Mouse (Mus musculus) lung, embryonic 15.5 days (tissue): ENCODE measurements around the gene Gm17606. TPM values are rescaled to one million over a fixed set of nuclear protein-coding genes. Genes with fewer than 3 reads are reported as not detected.

Experiments used
- ATAC-seq: fragments of 200-750 bp; cut with Nextera tagmentation; 2 replicates; pipeline ENCODE4 v1.8.0; 2017; ENCODE audit warnings: moderate number of reproducible peaks, borderline replicate concordance; ENCODE audit not compliant: low FRiP score, low TSS enrichment; ENCODE audit errors: extremely low read depth
- H3K27ac ChIP-seq: fragments of 300-500 bp; sonication (generic); 2 replicates; pipeline ENCODE4 v1.5.1; 2015; ENCODE audit warnings: moderate library complexity, mild to moderate bottlenecking, inconsistent platforms
- H3K27me3 ChIP-seq: fragments of 300-500 bp; sonication (generic); 2 replicates; pipeline ENCODE4 v1.6.1; 2015; ENCODE audit warnings: inconsistent platforms
- H3K36me3 ChIP-seq: fragments of 300-500 bp; sonication (generic); 2 replicates; pipeline ENCODE4 v1.6.1; 2015; ENCODE audit warnings: inconsistent platforms
- H3K4me1 ChIP-seq: fragments of 300-500 bp; sonication (generic); 2 replicates; pipeline ENCODE4 v1.6.1; 2015; ENCODE audit warnings: inconsistent platforms
- H3K4me2 ChIP-seq: fragments of 300-500 bp; sonication (generic); 2 replicates; pipeline ENCODE4 v1.6.1; 2015; ENCODE audit warnings: inconsistent platforms, mild to moderate bottlenecking, moderate library complexity
- H3K4me3 ChIP-seq: fragments of 300-500 bp; sonication (generic); 2 replicates; pipeline ENCODE4 v1.5.1; 2015; ENCODE audit warnings: mild to moderate bottlenecking, inconsistent platforms
- H3K9ac ChIP-seq: fragments of 300-500 bp; sonication (generic); 2 replicates; pipeline ENCODE4 v1.6.1; 2015; ENCODE audit warnings: inconsistent platforms
- H3K9me3 ChIP-seq: fragments of 300-500 bp; sonication (generic); 2 replicates; pipeline ENCODE4 v1.6.1; 2016; ENCODE audit warnings: inconsistent platforms
- WGBS: fragments of 180-500 bp; shearing (Covaris S2); methylation state at CpG from one replicate; pipeline ENCODE4 v1.1.7; 2015; 5-methylcytosine and 5-hydroxymethylcytosine counted together
- polyA plus RNA-seq: library from polyadenylated mRNA; unstranded; fragments of >200 nt; fragmentation: Nextera tagmentation; extraction: Ambion mirVana; gene quantifications from 2 replicates; pipeline ENCODE4 v1.2.1, GENCODE M21; 2015

The Gm17606 gene
- polyA plus RNA-seq = not detected in 2 replicates

GRCm38 (mm10) chr14:54640946-54641304 is at the start of gene Gm17606:
Gene Gm17606, plus strand, starts transcription at chr14:54640952.
- H3K27ac ChIP-seq = peak within 1 kb of the TSS; percentile 65
- no peak; the same call in 1 of the 2 replicates for ATAC-seq
- peak within 1 kb of the TSS; percentile 79 for H3K9ac ChIP-seq
- H3K36me3 ChIP-seq = peaks cover 47% of the 10 kb centered on the region
- whole genome bisulfite sequencing = 2% methylated on average over 28 of the region's 28 CpGs
- peaks cover 15% of the 10 kb centered on the region for H3K4me1 ChIP-seq
- no peaks in the 10 kb centered on the region for H3K27me3 ChIP-seq
- no peaks in the 10 kb centered on the region for H3K9me3 ChIP-seq
- peak within 1 kb of the TSS; percentile 84 for H3K4me2 ChIP-seq
- H3K4me3 ChIP-seq = peak within 1 kb of the TSS; percentile 69

GRCm38 (mm10) chr14:54591056-54591455 is 49.7 kb upstream of the Gm17606 start:
- Histone ChIP-seq H3K4me3 (no peak overlapping the region), H3K27me3 (no peaks in the 10 kb centered on the region), H3K27ac (no peak overlapping the region), H3K4me1 (peaks cover 3% of the 10 kb centered on the region; the same call in 1 of the 2 replicates), H3K9me3 (no peaks in the 10 kb centered on the region), H3K4me2 (no peak overlapping the region), H3K9ac (no peak overlapping the region), H3K36me3 (peaks cover 20% of the 10 kb centered on the region)
- WGBS = 95% methylated on average over 16 of the region's 16 CpGs
- ATAC-seq = no peak

DNA sequence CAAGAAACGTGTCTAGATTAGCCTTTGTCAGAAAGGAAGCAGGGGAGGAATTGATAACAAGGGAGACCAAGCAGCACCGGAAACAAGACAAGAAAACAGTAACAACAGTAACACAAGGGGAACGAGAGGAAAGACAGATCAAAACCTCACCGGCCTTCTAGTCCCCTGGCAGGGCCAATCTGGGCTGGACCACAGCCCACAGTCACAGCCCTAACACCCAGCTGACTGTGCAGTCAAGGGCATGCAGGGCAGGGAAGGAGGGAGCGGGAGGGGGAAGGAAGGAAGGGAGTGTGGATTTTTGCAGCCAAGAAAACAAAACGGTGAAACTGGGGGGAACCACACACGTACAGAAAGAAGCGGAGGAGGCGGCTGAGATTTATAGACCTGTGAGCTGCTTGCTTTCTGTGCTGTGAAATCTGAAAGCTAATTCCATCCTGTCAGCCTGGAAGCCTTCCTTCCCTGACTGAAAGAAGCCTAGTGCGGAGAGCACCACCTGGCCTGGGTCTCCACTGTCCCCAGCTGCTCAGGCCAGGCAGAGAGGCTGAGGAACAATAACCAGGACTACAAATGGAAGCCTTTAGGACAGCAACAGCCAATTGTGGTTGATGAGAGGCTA is 48.3 kb upstream of the Gm17606 start:
- Histone ChIP-seq H3K27ac (peak overlapping the region; percentile 17; the same call in 1 of the 2 replicates), H3K4me1 (peaks cover 3% of the 10 kb centered on the region; the same call in 1 of the 2 replicates), H3K36me3 (peaks cover 20% of the 10 kb centered on the region), H3K9me3 (no peaks in the 10 kb centered on the region), H3K27me3 (no peaks in the 10 kb centered on the region), H3K4me3 (no peak overlapping the region), H3K4me2 (no peak overlapping the region), H3K9ac (no peak overlapping the region)
- 50% methylated on average over 10 of the region's 10 CpGs for WGBS
- peak; percentile 61; the same call in 1 of the 2 replicates for ATAC-seq

- Histone ChIP-seq H3K36me3 (peaks cover 16% of the 10 kb centered on the region), H3K27ac (no peak overlapping the region), H3K27me3 (no peaks in the 10 kb centered on the region), H3K9ac (no peak overlapping the region), H3K4me3 (no peak overlapping the region), H3K4me1 (peaks cover 3% of the 10 kb centered on the region; the same call in 1 of the 2 replicates), H3K9me3 (no peaks in the 10 kb centered on the region), H3K4me2 (no peak overlapping the region)
- WGBS = 90% methylated on average over 3 of the region's 3 CpGs
- ATAC-seq = no peak
Measured at GRCm38 (mm10) chr14:54594055-54594454, 46.7 kb upstream of the Gm17606 start.

DNA sequence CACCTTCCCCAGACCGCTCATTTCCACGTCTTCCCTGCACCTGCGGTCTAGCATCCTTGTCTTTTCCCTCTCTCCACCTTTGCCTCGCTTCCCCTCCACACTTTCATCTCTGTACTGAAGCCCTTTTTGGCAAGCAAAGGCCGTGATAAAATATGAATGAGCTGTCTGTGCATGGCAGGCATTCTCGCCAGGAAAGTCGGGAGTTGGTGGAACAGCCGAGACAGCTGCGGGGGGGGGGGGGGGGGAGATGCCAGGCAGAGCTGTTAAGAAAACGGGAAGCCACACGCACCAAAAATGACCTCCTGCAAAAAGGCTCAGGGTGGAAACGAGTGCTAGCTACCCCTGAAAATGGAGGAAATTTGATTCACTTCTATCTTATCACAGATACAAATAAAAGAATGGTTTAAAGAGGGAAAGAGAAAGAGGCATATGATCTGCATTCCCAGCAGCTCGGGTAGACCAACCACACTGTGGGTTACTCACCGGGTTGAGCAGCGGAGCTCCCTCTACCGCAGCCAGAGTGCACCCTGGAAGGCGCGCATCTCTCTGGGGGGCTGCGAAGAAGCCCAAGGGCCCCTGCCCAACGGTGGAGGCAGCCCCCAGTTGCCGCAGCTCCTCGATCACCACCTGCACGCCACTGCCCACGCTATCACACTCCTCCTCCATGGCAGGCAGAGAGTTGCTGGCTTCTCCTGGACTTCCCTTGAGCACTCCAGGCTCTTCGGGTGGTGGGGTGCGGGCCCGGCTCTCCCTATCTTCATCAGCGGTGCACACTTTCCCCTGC is 45.9 kb upstream of the Gm17606 start:
- no peak overlapping the region for H3K27ac ChIP-seq
- no peak overlapping the region for H3K9ac ChIP-seq
- ATAC-seq = no peak
- H3K36me3 ChIP-seq = peaks cover 16% of the 10 kb centered on the region
- H3K9me3 ChIP-seq = no peaks in the 10 kb centered on the region
- no peak overlapping the region for H3K4me3 ChIP-seq
- H3K4me1 ChIP-seq = peaks cover 3% of the 10 kb centered on the region; the same call in 1 of the 2 replicates
- 68% methylated on average over 28 of the region's 28 CpGs for WGBS
- H3K27me3 ChIP-seq = no peaks in the 10 kb centered on the region
- 0 out of 2 replicates have a peak overlapping the region, but pooled peaks have one; percentile 2 for H3K4me2 ChIP-seq

GRCm38 (mm10) chr14:54597084-54597483 is 43.7 kb upstream of the Gm17606 start:
- no peak for ATAC-seq
- H3K27me3 ChIP-seq = no peaks in the 10 kb centered on the region
- no peak overlapping the region for H3K27ac ChIP-seq
- H3K9ac ChIP-seq = no peak overlapping the region
- H3K4me1 ChIP-seq = peaks cover 4% of the 10 kb centered on the region
- no peaks in the 10 kb centered on the region for H3K9me3 ChIP-seq
- WGBS = 75% methylated on average over 7 of the region's 7 CpGs
- no peak overlapping the region for H3K4me3 ChIP-seq
- peaks cover 13% of the 10 kb centered on the region for H3K36me3 ChIP-seq
- no peak overlapping the region for H3K4me2 ChIP-seq

GRCm38 (mm10) chr14:54601601-54602000 is 39.2 kb upstream of the Gm17606 start:
- no peak overlapping the region for H3K4me2 ChIP-seq
- no peak overlapping the region for H3K4me3 ChIP-seq
- no peak overlapping the region for H3K27ac ChIP-seq
- no peak overlapping the region for H3K9ac ChIP-seq
- ATAC-seq = no peak
- H3K4me1 ChIP-seq = peaks cover 20% of the 10 kb centered on the region
- no peaks in the 10 kb centered on the region for H3K27me3 ChIP-seq
- no peaks in the 10 kb centered on the region for H3K9me3 ChIP-seq
- WGBS = 23% methylated on average over 2 of the region's 2 CpGs
- H3K36me3 ChIP-seq = no peaks in the 10 kb centered on the region

- Histone ChIP-seq H3K4me3 (peak overlapping the region; percentile 65), H3K9me3 (no peaks in the 10 kb centered on the region), H3K4me1 (peaks cover 20% of the 10 kb centered on the region), H3K36me3 (no peaks in the 10 kb centered on the region), H3K27me3 (no peaks in the 10 kb centered on the region), H3K4me2 (peak overlapping the region; percentile 53), H3K27ac (peak overlapping the region; percentile 93), H3K9ac (peak overlapping the region; percentile 77)
- WGBS = 36% methylated on average over 4 of the region's 4 CpGs
- ATAC-seq = no peak
Measured at GRCm38 (mm10) chr14:54602613-54603012, 38.1 kb upstream of the Gm17606 start.

GRCm38 (mm10) chr14:54603038-54603654 is 37.6 kb upstream of the Gm17606 start:
- H3K4me3 ChIP-seq = peak overlapping the region; percentile 65
- H3K27ac ChIP-seq = peak overlapping the region; percentile 93
- no peaks in the 10 kb centered on the region for H3K36me3 ChIP-seq
- H3K9me3 ChIP-seq = no peaks in the 10 kb centered on the region
- H3K27me3 ChIP-seq = no peaks in the 10 kb centered on the region
- peaks cover 20% of the 10 kb centered on the region for H3K4me1 ChIP-seq
- peak overlapping the region; percentile 53 for H3K4me2 ChIP-seq
- ATAC-seq = peak; percentile 98
- H3K9ac ChIP-seq = peak overlapping the region; percentile 77
- under 1% methylated on average over 46 of the region's 46 CpGs for WGBS

GRCm38 (mm10) chr14:54603686-54604085 is 37.1 kb upstream of the Gm17606 start:
- no peak overlapping the region for H3K9ac ChIP-seq
- WGBS = 78% methylated on average over 8 of the region's 8 CpGs
- no peak for ATAC-seq
- H3K4me1 ChIP-seq = peaks cover 20% of the 10 kb centered on the region
- H3K9me3 ChIP-seq = no peaks in the 10 kb centered on the region
- H3K4me3 ChIP-seq = peak overlapping the region; percentile 65
- peak overlapping the region; percentile 53 for H3K4me2 ChIP-seq
- no peaks in the 10 kb centered on the region for H3K36me3 ChIP-seq
- H3K27me3 ChIP-seq = no peaks in the 10 kb centered on the region
- H3K27ac ChIP-seq = peak overlapping the region; percentile 93

GRCm38 (mm10) chr14:54605752-54606321 is 34.9 kb upstream of the Gm17606 start, which contains the start of gene 4931414P19Rik:
Gene 4931414P19Rik, minus strand, starts transcription at chr14:54605993.
- H3K36me3 ChIP-seq = no peaks in the 10 kb centered on the region
- no peaks in the 10 kb centered on the region for H3K27me3 ChIP-seq
- peak within 1 kb of the TSS; percentile 54 for H3K9ac ChIP-seq
- peak within 1 kb of the TSS; percentile 86 for H3K27ac ChIP-seq
- peak; percentile 69; the same call in 1 of the 2 replicates for ATAC-seq
- H3K9me3 ChIP-seq = no peaks in the 10 kb centered on the region
- 1% methylated on average over 39 of the region's 39 CpGs for WGBS
- H3K4me3 ChIP-seq = peak within 1 kb of the TSS; percentile 52
- peaks cover 20% of the 10 kb centered on the region for H3K4me1 ChIP-seq
- peak within 1 kb of the TSS; percentile 71 for H3K4me2 ChIP-seq
